In genomic region chr11:70669582-70670345, GRCm38 (mm10) we compare ENCODE assay signal across 8 mouse cellular contexts. TPM values are rescaled to one million over a fixed set of nuclear protein-coding genes. Genes with fewer than 3 reads are reported as not detected.
DNase-seq lines count a peak whose midpoint lies in the region; ATAC-seq and TF ChIP-seq lines count a peak whose summit lies in the region.

No protein-coding gene starts in this region.

- no peaks in the 10 kb centered on the region for H3K9me3 ChIP-seq in G1E (replicated peaks)
- H3K9me3 ChIP-seq in forebrain, embryonic 15.5 days, result no peaks in the 10 kb centered on the region
- no peaks in the 10 kb centered on the region for H3K9me3 ChIP-seq in lung, postnatal 0 days (ENCODE audit: low read length)

- peak; percentile 86 for DNase-seq in G1E (ENCODE audit: low spot score)
- peak; percentile 83 for DNase-seq in cerebellum, adult 11-12 months
- DNase-seq in heart, postnatal 36 days, result peak; percentile 71 to 72
- peak; percentile 62 to 68 for DNase-seq in layer of hippocampus, adult 2 months (ENCODE audit: low spot score in 2 of 2)
- peak; percentile 86 for DNase-seq in lung, postnatal 0 days (ENCODE audit: low spot score)
- DNase-seq in ovary, adult 18-20 months (ENCODE audit: low spot score), result peak; percentile 68
- peak; percentile 92 to 93 for DNase-seq in thymus, postnatal 36 days

- H3K27me3 ChIP-seq in G1E (ENCODE audit: insufficient read depth, low read length), result no peaks in the 10 kb centered on the region
- no peaks in the 10 kb centered on the region for H3K27me3 ChIP-seq in forebrain, embryonic 15.5 days
- H3K27me3 ChIP-seq in lung, postnatal 0 days (replicated peaks; ENCODE audit: insufficient read depth, low read length), result no peaks in the 10 kb centered on the region

- peaks cover 54% of the 10 kb centered on the region for H3K4me1 ChIP-seq in G1E (ENCODE audit: insufficient read depth, low read depth, low read length)
- H3K4me1 ChIP-seq in forebrain, embryonic 15.5 days, result peaks cover 29% of the 10 kb centered on the region
- no peaks in the 10 kb centered on the region; the same call in 1 of the 2 replicates for H3K4me1 ChIP-seq in lung, postnatal 0 days (ENCODE audit: insufficient read depth, low read depth, low read length)

- H3K27ac ChIP-seq in forebrain, embryonic 15.5 days (replicated peaks), result peak overlapping the region; percentile 99
- H3K27ac ChIP-seq in layer of hippocampus, adult 2 months, result peak overlapping the region; percentile 99
- peak overlapping the region; percentile 94 for H3K27ac ChIP-seq in lung, postnatal 0 days (ENCODE audit: low read length)

- intact Hi-C loops in heart, postnatal 36 days (cut with DNase I), result no loop called here

- TF ChIP-seq CTCF in G1E (IDR thresholded peaks at IDR 0.05; ENCODE audit: low read depth, low read length), result 0 out of 2 replicates have a peak, but pooled peaks have one; percentile 34
- peak; percentile 79 for TF ChIP-seq CTCF in layer of hippocampus, adult 2 months (conservative IDR thresholded peaks at IDR 0.05)
- TF ChIP-seq CTCF in lung, postnatal 0 days (IDR thresholded peaks at IDR 0.05), result peak; percentile 61

- ATAC-seq in G1E (ENCODE audit: extremely low read depth, insufficient number of reproducible peaks, low FRiP score, poor library complexity, severe bottlenecking), result peak; percentile 17; the same call in 1 of the 2 replicates
- peak; percentile 39 for ATAC-seq in forebrain, embryonic 15.5 days (replicated peaks)
- peak; percentile 3 for ATAC-seq in lung, postnatal 0 days

- peak overlapping the region; percentile 77 for H3K4me3 ChIP-seq in G1E (ENCODE audit: low read depth, low read length)
- H3K4me3 ChIP-seq in forebrain, embryonic 15.5 days, result peak overlapping the region; percentile 59
- peak overlapping the region; percentile 82 for H3K4me3 ChIP-seq in layer of hippocampus, adult 2 months
- peak overlapping the region; percentile 65 for H3K4me3 ChIP-seq in lung, postnatal 0 days (ENCODE audit: low read depth, low read length)

- under 1% methylated on average over 31 of the region's 31 CpGs for WGBS in forebrain, embryonic 15.5 days
- under 1% methylated on average over 28 of the region's 31 CpGs for WGBS in lung, postnatal 0 days

- TF ChIP-seq EP300 in lung, postnatal 0 days (IDR thresholded peaks at IDR 0.05), result no peak

- H3K4me2 ChIP-seq in forebrain, embryonic 15.5 days (replicated peaks), result peak overlapping the region; percentile 72
- peak overlapping the region; percentile 97 for H3K4me2 ChIP-seq in lung, postnatal 0 days (replicated peaks; ENCODE audit: low read depth, low read length)

- H3K9ac ChIP-seq in forebrain, embryonic 15.5 days (replicated peaks), result peak overlapping the region; percentile 70
- peak overlapping the region; percentile 68 for H3K9ac ChIP-seq in lung, postnatal 0 days (replicated peaks; ENCODE audit: low read depth)

- peaks cover 72% of the 10 kb centered on the region for H3K36me3 ChIP-seq in G1E (replicated peaks)
- peaks cover 20% of the 10 kb centered on the region for H3K36me3 ChIP-seq in forebrain, embryonic 15.5 days
- peaks cover 14% of the 10 kb centered on the region; the same call in 1 of the 2 replicates for H3K36me3 ChIP-seq in lung, postnatal 0 days (ENCODE audit: insufficient read depth, low read length)

RNA-seq across cellular contexts. Expression of gene Spag7, which starts 0.5 kb away (rescaled TPM):
- total RNA-seq in G1E (2014; fragmentation: Nextera tagmentation) (64.2 and 66.9 TPM in 2 replicates), G1E (2017) (64.6 and 81.5 TPM in 2 replicates)
- polyA plus RNA-seq in G1E (2012), result 152 and 196 TPM in 2 replicates
- 148 and 153 TPM in 2 replicates for polyA plus RNA-seq in forebrain, embryonic 15.5 days (2015; fragmentation: Nextera tagmentation; extraction: Ambion mirVana)
- total RNA-seq in heart, postnatal 36 days (2021), result 10 to 100 TPM; 95.0 to 98.6 TPM
- total RNA-seq in layer of hippocampus, adult 2 months (2021), result 10 to 100 TPM; 50.8 to 54.7 TPM
- polyA plus RNA-seq in lung, postnatal 0 days (2015; fragmentation: Nextera tagmentation; extraction: Ambion mirVana), result 84.6 and 95.5 TPM in 2 replicates

RNA-seq across cellular contexts. Expression of gene Eno3, which starts 12.8 kb away (rescaled TPM):
- total RNA-seq in G1E (2014; fragmentation: Nextera tagmentation), result 19.0 and 25.3 TPM in 2 replicates
- total RNA-seq in G1E (2017), result 21.9 and 24.5 TPM in 2 replicates
- polyA plus RNA-seq in G1E (2012), result 3.1 and 5.7 TPM in 2 replicates
- 6.3 and 8.4 TPM in 2 replicates for polyA plus RNA-seq in forebrain, embryonic 15.5 days (2015; fragmentation: Nextera tagmentation; extraction: Ambion mirVana)
- 1,000 to 10,000 TPM; 1,887 to 1,957 TPM for total RNA-seq in heart, postnatal 36 days (2021)
- total RNA-seq in layer of hippocampus, adult 2 months (2021), result 1 to 10 TPM; 6.6 to 7.9 TPM
- polyA plus RNA-seq in lung, postnatal 0 days (2015; fragmentation: Nextera tagmentation; extraction: Ambion mirVana), result 20.8 and 23.1 TPM in 2 replicates

RNA-seq across cellular contexts. Expression of gene Pfn1, which starts 15.3 kb away (rescaled TPM):
- total RNA-seq in G1E (2014; fragmentation: Nextera tagmentation) (804 and 991 TPM in 2 replicates), G1E (2017) (724 and 774 TPM in 2 replicates)
- 3,649 and 4,709 TPM in 2 replicates for polyA plus RNA-seq in G1E (2012)
- 683 and 724 TPM in 2 replicates for polyA plus RNA-seq in forebrain, embryonic 15.5 days (2015; fragmentation: Nextera tagmentation; extraction: Ambion mirVana)
- total RNA-seq in heart, postnatal 36 days (2021), result 100 to 1,000 TPM; 283 to 296 TPM
- 100 to 1,000 TPM; 333 to 349 TPM for total RNA-seq in layer of hippocampus, adult 2 months (2021)
- polyA plus RNA-seq in lung, postnatal 0 days (2015; fragmentation: Nextera tagmentation; extraction: Ambion mirVana), result 1,176 and 1,206 TPM in 2 replicates

RNA-seq across cellular contexts. Expression of gene Camta2, which starts 18.1 kb away (rescaled TPM):
- total RNA-seq in G1E (2014; fragmentation: Nextera tagmentation) (21.1 and 25.4 TPM in 2 replicates), G1E (2017) (3.5 and 5.3 TPM in 2 replicates)
- 14.7 and 21.2 TPM in 2 replicates for polyA plus RNA-seq in G1E (2012)
- polyA plus RNA-seq in forebrain, embryonic 15.5 days (2015; fragmentation: Nextera tagmentation; extraction: Ambion mirVana), result 17.0 and 17.6 TPM in 2 replicates
- 10 to 100 TPM; 39.2 to 39.6 TPM for total RNA-seq in heart, postnatal 36 days (2021)
- 100 to 1,000 TPM; 387 to 403 TPM for total RNA-seq in layer of hippocampus, adult 2 months (2021)
- polyA plus RNA-seq in lung, postnatal 0 days (2015; fragmentation: Nextera tagmentation; extraction: Ambion mirVana), result 8.7 and 9.9 TPM in 2 replicates

RNA-seq across cellular contexts. Expression of gene Slc25a11, which starts 22.5 kb away (rescaled TPM):
- 42.8 and 72.7 TPM in 2 replicates for total RNA-seq in G1E (2014; fragmentation: Nextera tagmentation)
- total RNA-seq in G1E (2017), result 125 and 144 TPM in 2 replicates
- 50.6 and 59.2 TPM in 2 replicates for polyA plus RNA-seq in G1E (2012)
- polyA plus RNA-seq in forebrain, embryonic 15.5 days (2015; fragmentation: Nextera tagmentation; extraction: Ambion mirVana), result 167 and 168 TPM in 2 replicates
- total RNA-seq in heart, postnatal 36 days (2021), result 100 to 1,000 TPM; 570 to 607 TPM
- 100 to 1,000 TPM; 115 to 123 TPM for total RNA-seq in layer of hippocampus, adult 2 months (2021)
- 118 and 121 TPM in 2 replicates for polyA plus RNA-seq in lung, postnatal 0 days (2015; fragmentation: Nextera tagmentation; extraction: Ambion mirVana)

Comparison
In these comparisons a context has a peak if more than half of its experiments do, and no peak if none do; other contexts are left out.
1. Peak in every context shown above with its lines: DNase-seq, ATAC-seq, H3K4me3 ChIP-seq and H3K27ac ChIP-seq.
2. RNA of gene Eno3, which starts 12.8 kb away (total RNA-seq): 1,887 to 1,957 TPM in heart, postnatal 36 days; 19.0 to 25.3 TPM in G1E and 6.6 to 7.9 TPM in layer of hippocampus, adult 2 months; every median in the first group is over 10 times any median in the second.